Mouse (Mus musculus) cerebellum, postnatal 10 days (tissue): Measurements from ENCODE around the gene Cep57l1.

Experiments used
- DNase-seq, 2 experiments: peaks; one replicate each; pipeline ENCODE4 v3.0.0; 2021; ENCODE audit warnings: mixed read lengths in 2 of 2

Cep57l1 gene

DNA sequence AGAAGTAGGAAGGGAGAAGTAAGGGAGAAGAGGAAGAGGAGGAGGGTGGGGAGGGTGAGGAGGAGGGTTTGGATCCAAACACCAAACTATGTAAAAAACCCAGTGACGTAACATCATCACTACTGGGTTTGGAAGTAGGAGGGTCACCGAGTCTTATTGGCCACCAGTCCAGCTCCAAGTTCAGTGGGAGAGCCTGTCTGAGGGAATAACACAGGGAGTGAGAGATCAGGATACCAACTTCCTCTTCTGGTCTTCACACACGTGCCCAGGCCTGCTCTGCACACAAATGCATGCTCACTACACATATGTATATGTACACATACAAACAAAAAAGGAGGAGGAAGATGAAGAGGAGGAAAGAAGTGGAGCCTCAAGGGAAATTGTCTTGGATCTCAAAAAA lies 135.3 kb downstream of the Cep57l1 start:
- no peak for DNase-seq

GRCm38 (mm10) chr10:41670196-41670595 lies 139.5 kb downstream of the Cep57l1 start:
- DNase-seq, result no peak
